Mouse (Mus musculus) lung, postnatal 0 days (tissue): ENCODE data around the gene Plxdc1.

Experiments used
- CTCF ChIP-seq: IDR thresholded peaks from 2 replicates; pipeline ENCODE4 v1.5.1; 2016; ENCODE audit warnings: antibody characterized with exemption, mild to moderate bottlenecking
- EP300 ChIP-seq: IDR thresholded peaks from 2 replicates; pipeline ENCODE4 v1.6.1; 2016; ENCODE audit warnings: antibody characterized with exemption, mild to moderate bottlenecking, control low read depth

DNA sequence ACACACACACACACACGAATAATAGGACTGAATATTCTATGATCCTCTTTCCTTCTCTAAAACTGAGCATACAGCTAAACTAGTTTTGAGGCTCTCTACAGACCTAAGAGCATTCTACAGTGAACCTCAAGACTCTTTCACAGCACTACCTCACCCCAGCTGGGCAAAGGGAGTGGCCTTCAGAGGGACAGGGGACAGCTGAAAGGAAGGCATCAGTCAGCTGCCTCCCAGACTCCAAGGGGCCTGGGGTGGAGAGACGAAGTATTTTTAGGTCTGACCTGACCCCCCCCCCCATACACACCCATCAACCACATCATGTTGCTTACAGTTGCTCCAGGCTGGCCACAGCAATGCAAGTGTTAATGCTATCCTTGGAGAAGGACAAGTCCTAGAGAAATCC, 34.9 kb upstream of the Plxdc1 start:
- TF ChIP-seq CTCF, result no peak
- TF ChIP-seq EP300, result no peak
